Mouse (Mus musculus) thymus, postnatal 0 days (tissue): Measurements from ENCODE around the gene Drp2. TPM values are rescaled to one million over a fixed set of nuclear protein-coding genes. Genes with fewer than 3 reads are reported as not detected.

Source experiments
- polyA plus RNA-seq: library from polyadenylated mRNA; unstranded; fragments of >200 nt; fragmentation: Nextera tagmentation; extraction: Ambion mirVana; gene quantifications from 2 replicates; pipeline ENCODE4 v1.2.1, GENCODE M21; 2015

The Drp2 gene
- polyA plus RNA-seq, 1 experiment from 2014 or later = 0.29 TPM

Other genes starting within 250 kb of the Drp2 start
- gene Xkrx, start 242.5 kb upstream of the Drp2 start, polyA plus RNA-seq = 7.0 and 8.0 TPM in 2 replicates
- gene Arl13a, start 217.1 kb upstream of the Drp2 start, polyA plus RNA-seq = 0.06 TPM in 1 of 2 replicates, not detected in the other
- 0.54 and 0.55 TPM in 2 replicates for gene Nox1, start 182.6 kb upstream of the Drp2 start, polyA plus RNA-seq
- 17.6 and 18.1 TPM in 2 replicates for gene Trmt2b, start 127.6 kb upstream of the Drp2 start, polyA plus RNA-seq
- 2.3 and 2.4 TPM in 2 replicates for gene Tmem35a, start 109.3 kb upstream of the Drp2 start, polyA plus RNA-seq
- 23.7 and 25.8 TPM in 2 replicates for gene Cenpi, start 96.5 kb upstream of the Drp2 start, polyA plus RNA-seq
- not detected in 2 replicates for gene Taf7l, start 71.9 kb downstream of the Drp2 start, polyA plus RNA-seq
- 90.1 and 104 TPM in 2 replicates for gene Timm8a1, start 137.3 kb downstream of the Drp2 start, polyA plus RNA-seq
- 3.5 and 4.1 TPM in 2 replicates for gene Btk, start 179.0 kb downstream of the Drp2 start, polyA plus RNA-seq
- gene Rpl36a, start 181.1 kb downstream of the Drp2 start, polyA plus RNA-seq = 605 and 639 TPM in 2 replicates
- 4.9 and 7.1 TPM in 2 replicates for gene Gla, start 196.6 kb downstream of the Drp2 start, polyA plus RNA-seq
- gene Hnrnph2, start 196.6 kb downstream of the Drp2 start, polyA plus RNA-seq = 123 and 128 TPM in 2 replicates